In the genomic region with DNA sequence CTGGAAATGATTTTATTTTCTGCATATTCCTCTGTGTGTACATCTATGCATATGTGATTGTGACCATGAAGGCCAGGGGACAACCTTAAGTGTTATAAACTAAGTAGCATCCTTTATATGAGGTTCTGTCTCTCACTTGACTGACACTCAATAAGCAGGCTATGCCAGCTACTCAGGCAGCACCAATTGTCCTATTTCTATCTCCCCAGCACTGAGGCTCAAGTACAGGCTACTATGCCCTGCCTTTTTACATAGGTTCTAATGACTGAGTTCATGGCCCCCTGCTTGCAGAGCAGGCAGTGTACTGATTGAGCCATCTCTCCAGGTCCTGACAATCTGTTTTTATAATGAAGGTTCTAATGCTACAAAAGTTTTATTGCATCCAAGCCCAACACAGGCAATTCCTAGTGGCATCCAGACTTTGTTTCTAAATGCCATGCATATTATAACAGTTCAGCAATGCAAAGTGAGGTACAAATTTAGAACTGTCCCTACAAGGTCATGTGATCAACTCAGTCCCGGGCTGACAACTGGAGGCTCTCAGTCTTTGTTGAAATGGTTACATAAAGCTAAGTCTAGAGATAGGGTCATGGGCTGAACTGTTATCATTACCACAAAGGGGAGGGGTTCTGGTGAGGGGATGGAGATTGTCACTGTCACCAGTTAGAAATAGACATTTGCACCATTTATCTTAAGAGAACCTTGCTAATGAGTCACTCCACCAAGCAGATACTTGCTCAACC, we compare ENCODE assay signal across 15 mouse cellular contexts.
"Had no signal": no experiment of that assay in that cellular context is flagged by ENCODE, and none has a peak within 500 bp of the region (broad histone marks: within the 10 kb centered on the region; RNA-seq: fewer than 3 reads in every experiment).

No protein-coding gene starts in this region.

- ATAC-seq: midbrain, embryonic 15.5 days had no signal

- H3K9me3 ChIP-seq: limb, embryonic 10.5 days; liver, embryonic 15.5 days; megakaryocyte, embryonic 14.5 days; midbrain, embryonic 15.5 days; neural tube, embryonic 12.5 days; stomach, embryonic 15.5 days had no signal

- H3K4me1 ChIP-seq: limb, embryonic 10.5 days; liver, embryonic 15.5 days; megakaryocyte, embryonic 14.5 days; midbrain, embryonic 15.5 days; neural tube, embryonic 12.5 days; stomach, embryonic 15.5 days had no signal

- H3K9ac ChIP-seq: liver, embryonic 15.5 days; lung, embryonic 14.5 days; midbrain, embryonic 15.5 days; neural tube, embryonic 12.5 days; stomach, embryonic 15.5 days had no signal

- H3K4me2 ChIP-seq: liver, embryonic 11.5 days; liver, embryonic 15.5 days; lung, embryonic 14.5 days; midbrain, embryonic 11.5 days; midbrain, embryonic 15.5 days; neural tube, embryonic 12.5 days; stomach, embryonic 15.5 days had no signal

- H3K4me3 ChIP-seq: limb, embryonic 10.5 days; liver, embryonic 15.5 days; megakaryocyte, embryonic 14.5 days; midbrain, embryonic 15.5 days; neural tube, embryonic 12.5 days; stomach, embryonic 15.5 days had no signal

- H3K27ac ChIP-seq: limb, embryonic 10.5 days; liver, embryonic 15.5 days; midbrain, embryonic 15.5 days; neural tube, embryonic 12.5 days; stomach, embryonic 15.5 days had no signal

- H3K36me3 ChIP-seq: limb, embryonic 10.5 days; liver, embryonic 15.5 days; midbrain, embryonic 15.5 days; neural tube, embryonic 12.5 days; stomach, embryonic 15.5 days had no signal

- H3K27me3 ChIP-seq: liver, embryonic 15.5 days; megakaryocyte, embryonic 14.5 days; midbrain, embryonic 15.5 days; neural tube, embryonic 12.5 days; stomach, embryonic 15.5 days had no signal

- DNase-seq: kidney, postnatal 14 days; lung, embryonic 14.5 days; lung, postnatal 10 days; lung, postnatal 4 days; right cerebral cortex, postnatal 14 days; thymus, adult 2 months; thymus, postnatal 25 days had no signal
